Mouse (Mus musculus) midbrain, embryonic 11.5 days (tissue): ENCODE data around the gene Slc1a2. TPM values are rescaled to one million over a fixed set of nuclear protein-coding genes. Genes with fewer than 3 reads are reported as not detected.

ENCODE experiments used
- ATAC-seq: fragments of 200-750 bp; cut with Nextera tagmentation; 2 replicates; pipeline ENCODE4 v1.8.0; 2017; ENCODE audit warnings: moderate TSS enrichment, moderate library complexity; ENCODE audit not compliant: low FRiP score
- DNase-seq: peaks from one replicate; pipeline ENCODE4 v3.0.0; 2015; ENCODE audit warnings: low spot score; ENCODE audit errors: missing footprints
- H3K27ac ChIP-seq: fragments of 300-500 bp; sonication (generic); 2 replicates; pipeline ENCODE4 v1.5.1; 2014; ENCODE audit warnings: low read depth, low read length
- H3K27me3 ChIP-seq: fragments of 300-500 bp; sonication (generic); 2 replicates; pipeline ENCODE4 v1.6.1; 2014; ENCODE audit warnings: mild to moderate bottlenecking, low read length, moderate library complexity, mixed read lengths; ENCODE audit not compliant: control insufficient read depth, insufficient read depth
- H3K36me3 ChIP-seq: fragments of 300-500 bp; sonication (generic); 2 replicates; pipeline ENCODE4 v1.6.1; 2014; ENCODE audit warnings: mild to moderate bottlenecking, low read length, moderate library complexity, mixed read lengths; ENCODE audit not compliant: control insufficient read depth, insufficient read depth
- H3K4me1 ChIP-seq: fragments of 300-500 bp; sonication (generic); 2 replicates; pipeline ENCODE4 v1.6.1; 2014; ENCODE audit warnings: low read length; ENCODE audit not compliant: control insufficient read depth, insufficient read depth
- H3K4me2 ChIP-seq: fragments of 300-500 bp; sonication (generic); 2 replicates; pipeline ENCODE4 v1.6.1; 2014; ENCODE audit warnings: mild to moderate bottlenecking, moderate library complexity
- H3K4me3 ChIP-seq: fragments of 300-500 bp; sonication (generic); 2 replicates; pipeline ENCODE4 v1.5.1; 2014; ENCODE audit warnings: low read depth, low read length
- H3K9ac ChIP-seq: fragments of 300-500 bp; sonication (generic); 2 replicates; pipeline ENCODE4 v1.6.1; 2014; ENCODE audit warnings: low read length
- H3K9me3 ChIP-seq: fragments of 300-500 bp; sonication (generic); 2 replicates; pipeline ENCODE4 v1.6.1; 2016; ENCODE audit warnings: low read length; ENCODE audit not compliant: control insufficient read depth
- WGBS: fragments of 180-500 bp; shearing (Covaris S2); extraction: QIAGEN DNeasy Blood & Tissue Kit; methylation state at CpG from one replicate; pipeline ENCODE4 v1.1.7; 2014; 5-methylcytosine and 5-hydroxymethylcytosine counted together
- polyA plus RNA-seq: library from polyadenylated mRNA; unstranded; fragments of >200 nt; fragmentation: Nextera tagmentation; extraction: Ambion mirVana; gene quantifications from 2 replicates; pipeline ENCODE4 v1.2.1, GENCODE M21; 2014

Gene Slc1a2
- polyA plus RNA-seq, 1 experiment from 2014 or later: 15.7 TPM

DNA sequence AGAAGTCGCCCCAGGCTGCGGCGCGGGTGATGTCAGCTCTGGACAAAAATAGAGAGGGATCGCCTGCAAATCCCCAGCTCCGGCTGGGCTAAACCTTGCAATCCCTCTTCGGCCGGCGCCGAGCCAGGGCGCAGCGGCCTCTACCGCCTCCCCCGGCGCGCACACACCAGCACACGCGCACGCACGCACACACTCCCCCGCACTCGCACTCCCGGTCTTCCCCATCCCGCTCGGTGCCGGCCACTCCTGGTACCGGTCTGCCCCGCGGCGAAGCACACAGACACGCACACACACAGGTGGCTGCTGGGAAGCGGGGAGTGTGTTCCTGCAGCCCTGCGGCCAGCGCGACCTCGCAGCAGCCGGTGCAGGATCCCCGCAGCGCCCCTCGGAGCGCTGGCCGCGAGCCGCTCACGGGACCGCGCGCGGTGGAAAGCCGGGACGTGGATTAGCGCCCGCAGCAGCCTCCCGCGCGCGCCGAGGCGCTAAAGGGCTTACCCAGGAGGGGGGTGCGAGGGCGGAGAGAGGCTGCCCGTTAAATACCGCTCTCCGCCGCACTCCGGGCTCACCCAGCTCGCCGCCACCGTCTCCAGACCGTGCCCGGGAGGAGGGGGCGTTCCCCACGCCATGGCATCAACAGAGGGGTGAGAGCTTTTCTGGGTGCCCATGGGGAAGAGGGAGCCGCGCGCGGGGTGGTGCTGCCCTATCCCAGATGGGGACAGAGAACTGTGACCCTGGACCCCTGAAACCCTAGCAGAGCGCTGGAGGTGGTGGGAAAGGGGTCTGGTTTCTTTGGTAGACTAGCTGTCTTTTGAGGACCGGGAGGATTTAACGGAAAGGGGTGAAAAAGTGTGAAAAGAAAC lies 432 bp downstream of the Slc1a2 start:
- Histone ChIP-seq H3K9ac (peak overlapping the region; percentile 86), H3K27ac (peak overlapping the region; percentile 92), H3K4me1 (peaks cover 26% of the 10 kb centered on the region), H3K4me3 (peak overlapping the region; percentile 72), H3K9me3 (no peaks in the 10 kb centered on the region), H3K27me3 (peaks cover 3% of the 10 kb centered on the region; the same call in 1 of the 2 replicates), H3K36me3 (no peaks in the 10 kb centered on the region), H3K4me2 (peak overlapping the region; percentile 77)
- DNase-seq (peak; percentile 96), ATAC-seq (peak; percentile 80)
- under 1% methylated on average over 73 of the region's 80 CpGs for WGBS

- DNase-seq (no peak), ATAC-seq (0 out of 2 replicates have a peak, but pooled peaks have one; percentile 29)
- H3K36me3 ChIP-seq: no peaks in the 10 kb centered on the region
Observed at GRCm38 (mm10) chr2:102659521-102659830, 1.0 kb downstream of the Slc1a2 start.

DNA sequence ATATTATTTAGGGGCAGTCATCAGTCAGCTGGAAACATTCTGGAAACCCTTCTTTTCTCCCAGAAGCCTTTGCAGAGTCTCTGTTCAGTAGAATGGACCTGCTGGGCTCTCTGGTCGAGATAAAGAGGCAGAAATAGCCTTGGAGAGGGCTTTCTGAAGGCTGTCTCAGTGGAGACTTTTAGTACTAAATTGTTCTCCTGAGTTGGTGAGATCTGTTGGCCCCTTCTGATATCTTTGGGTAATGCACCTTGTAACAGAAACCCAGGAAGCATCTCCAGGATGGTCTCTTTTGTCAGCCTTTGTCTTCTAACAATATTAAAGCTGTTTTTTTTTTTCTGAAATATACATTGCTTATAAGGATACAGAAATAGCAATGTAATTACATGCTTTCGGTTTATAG lies 2.6 kb downstream of the Slc1a2 start:
- ATAC-seq: no peak
- peaks cover 3% of the 10 kb centered on the region; the same call in 1 of the 2 replicates for H3K27me3 ChIP-seq
- DNase-seq: no peak
- peak overlapping the region; percentile 77 for H3K4me2 ChIP-seq
- 49% methylated on average over 2 of the region's 2 CpGs for WGBS
- peaks cover 29% of the 10 kb centered on the region for H3K4me1 ChIP-seq
- H3K36me3 ChIP-seq: no peaks in the 10 kb centered on the region
- no peak overlapping the region for H3K9ac ChIP-seq
- H3K4me3 ChIP-seq: 0 out of 2 replicates have a peak overlapping the region, but pooled peaks have one; percentile 0
- H3K27ac ChIP-seq: no peak overlapping the region
- no peaks in the 10 kb centered on the region for H3K9me3 ChIP-seq

More at GRCm38 (mm10) chr2:102659521-102659830, 1.0 kb downstream of the Slc1a2 start:
- Histone ChIP-seq H3K4me2 (peak overlapping the region; percentile 77), H3K27me3 (peaks cover 3% of the 10 kb centered on the region; the same call in 1 of the 2 replicates), H3K4me3 (peak overlapping the region; percentile 72), H3K9me3 (no peaks in the 10 kb centered on the region), H3K27ac (peak overlapping the region; percentile 92), H3K4me1 (peaks cover 29% of the 10 kb centered on the region), H3K9ac (peak overlapping the region; percentile 86)
- WGBS: under 1% methylated on average over 10 of the region's 10 CpGs

DNA sequence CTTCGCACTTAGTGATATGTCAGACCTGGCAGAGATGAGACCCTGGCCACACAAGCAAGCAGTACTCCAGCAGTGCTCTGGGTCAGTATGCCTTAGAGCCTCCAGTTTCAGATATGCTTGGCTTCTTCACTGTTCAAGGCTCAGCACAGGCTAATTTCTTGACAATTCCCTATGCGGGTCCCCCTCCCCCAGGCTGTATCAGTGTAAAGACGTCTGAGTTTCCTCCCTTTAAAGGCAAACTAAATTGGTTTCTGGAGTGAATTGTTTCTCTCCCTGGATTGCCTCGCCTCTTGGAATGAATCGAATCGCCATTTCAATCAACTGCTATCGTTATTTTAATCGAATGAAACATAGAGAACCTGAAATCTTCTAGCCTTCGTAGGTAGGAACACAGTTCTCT lies 4.5 kb downstream of the Slc1a2 start:
- H3K9ac ChIP-seq: peak overlapping the region; percentile 24; the same call in 1 of the 2 replicates
- no peak overlapping the region for H3K4me3 ChIP-seq
- no peak for DNase-seq
- peaks cover 3% of the 10 kb centered on the region; the same call in 1 of the 2 replicates for H3K27me3 ChIP-seq
- H3K9me3 ChIP-seq: no peaks in the 10 kb centered on the region
- peak overlapping the region; percentile 77 for H3K4me2 ChIP-seq
- H3K36me3 ChIP-seq: no peaks in the 10 kb centered on the region
- peak overlapping the region; percentile 70 for H3K27ac ChIP-seq
- peaks cover 22% of the 10 kb centered on the region for H3K4me1 ChIP-seq
- no peak for ATAC-seq
- 57% methylated on average over 9 of the region's 9 CpGs for WGBS

DNA sequence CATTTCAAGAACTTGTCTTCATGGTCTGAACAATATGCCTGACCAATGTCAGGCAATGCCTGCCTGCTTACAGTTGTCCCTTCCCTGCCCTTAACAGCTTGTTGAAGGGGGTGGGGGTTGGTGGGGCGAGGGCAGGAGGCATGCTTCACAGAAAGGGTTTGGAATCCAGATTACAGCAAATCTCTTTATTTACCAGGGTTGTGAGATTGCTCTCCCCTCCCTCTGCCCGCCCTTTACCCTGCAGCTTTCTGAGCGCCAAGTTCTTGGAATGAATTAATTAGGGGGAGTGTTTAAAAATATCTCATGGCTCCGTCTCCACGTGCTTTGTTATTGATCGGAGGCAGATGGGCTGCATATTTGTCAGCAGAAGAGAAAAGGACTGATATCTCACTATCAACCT lies 4.9 kb downstream of the Slc1a2 start:
- ATAC-seq: peak; percentile 62
- DNase-seq: peak; percentile 89

DNA sequence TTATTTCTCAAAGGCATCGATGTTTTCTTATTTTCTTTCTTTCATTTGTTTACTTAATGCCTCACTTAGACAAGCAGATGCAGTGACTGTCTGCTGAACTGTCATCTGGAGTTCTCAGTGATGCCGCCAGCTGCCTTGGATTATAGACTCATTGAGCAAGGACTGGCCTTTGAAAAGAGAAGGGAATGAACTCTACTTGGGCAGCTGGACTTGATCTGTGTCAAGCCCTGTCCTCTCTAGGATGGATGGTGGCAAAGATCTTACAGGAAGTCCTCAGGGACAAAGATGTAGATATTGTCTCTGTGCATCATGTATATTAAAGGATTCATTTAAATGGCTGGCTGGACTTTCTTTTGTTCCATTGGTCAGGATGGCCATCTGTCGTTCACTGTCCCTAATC lies 5.4 kb downstream of the Slc1a2 start:
- Histone ChIP-seq H3K4me3 (no peak overlapping the region), H3K4me1 (peaks cover 22% of the 10 kb centered on the region), H3K9me3 (no peaks in the 10 kb centered on the region), H3K36me3 (no peaks in the 10 kb centered on the region), H3K4me2 (no peak overlapping the region), H3K9ac (no peak overlapping the region), H3K27ac (peak overlapping the region; percentile 70; the same call in 1 of the 2 replicates), H3K27me3 (peaks cover 3% of the 10 kb centered on the region; the same call in 1 of the 2 replicates)
- ATAC-seq (peak; percentile 70), DNase-seq (no peak)
- WGBS: 42% methylated on average over 3 of the region's 3 CpGs

More for the DNA sequence above, 4.9 kb downstream of the Slc1a2 start:
- H3K4me3 ChIP-seq: no peak overlapping the region
- no peaks in the 10 kb centered on the region for H3K9me3 ChIP-seq
- 13% methylated on average over 6 of the region's 6 CpGs for WGBS
- peaks cover 22% of the 10 kb centered on the region for H3K4me1 ChIP-seq
- H3K4me2 ChIP-seq: peak overlapping the region; percentile 77; the same call in 1 of the 2 replicates
- peaks cover 3% of the 10 kb centered on the region; the same call in 1 of the 2 replicates for H3K27me3 ChIP-seq
- peak overlapping the region; percentile 70 for H3K27ac ChIP-seq
- H3K36me3 ChIP-seq: no peaks in the 10 kb centered on the region
- H3K9ac ChIP-seq: no peak overlapping the region

DNA sequence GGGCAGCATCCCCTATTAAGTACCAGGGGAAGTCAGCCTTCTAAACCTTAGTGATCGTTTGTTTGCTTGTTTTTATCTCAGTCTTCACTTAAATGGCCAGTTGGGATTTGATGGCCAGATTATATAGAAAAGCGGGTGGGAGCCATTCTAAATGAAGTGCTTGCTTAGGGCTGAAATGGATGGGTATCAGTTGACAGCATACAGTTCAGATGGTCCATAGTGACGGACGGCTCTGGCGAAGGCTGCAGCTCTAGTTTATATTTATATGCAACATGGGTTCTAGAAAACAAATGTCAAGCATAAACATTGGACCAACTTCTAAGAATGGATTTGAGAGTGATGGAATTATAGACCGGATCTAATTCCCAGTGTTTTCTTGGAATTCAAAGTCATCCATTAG lies 9.5 kb downstream of the Slc1a2 start:
- DNase-seq: no peak
- no peak overlapping the region for H3K9ac ChIP-seq
- no peaks in the 10 kb centered on the region for H3K36me3 ChIP-seq
- no peaks in the 10 kb centered on the region for H3K27me3 ChIP-seq
- no peak overlapping the region for H3K4me2 ChIP-seq
- H3K27ac ChIP-seq: no peak overlapping the region
- 86% methylated on average over 6 of the region's 6 CpGs for whole genome bisulfite sequencing
- H3K9me3 ChIP-seq: no peaks in the 10 kb centered on the region
- ATAC-seq: no peak
- H3K4me1 ChIP-seq: peaks cover 9% of the 10 kb centered on the region
- no peak overlapping the region for H3K4me3 ChIP-seq

- Histone ChIP-seq H3K4me1 (no peaks in the 10 kb centered on the region), H3K27me3 (no peaks in the 10 kb centered on the region), H3K4me3 (no peak overlapping the region), H3K4me2 (no peak overlapping the region), H3K9ac (no peak overlapping the region), H3K27ac (no peak overlapping the region), H3K36me3 (no peaks in the 10 kb centered on the region), H3K9me3 (no peaks in the 10 kb centered on the region)
- WGBS: 63% methylated on average over 6 of the region's 6 CpGs
- no peak for DNase-seq
- ATAC-seq: no peak
Observed at GRCm38 (mm10) chr2:102669580-102669979, 11.1 kb downstream of the Slc1a2 start.

- no peaks in the 10 kb centered on the region for H3K9me3 ChIP-seq
- no peaks in the 10 kb centered on the region for H3K36me3 ChIP-seq
- H3K27me3 ChIP-seq: no peaks in the 10 kb centered on the region
- H3K27ac ChIP-seq: no peak overlapping the region
- DNase-seq (no peak), ATAC-seq (no peak)
- H3K4me2 ChIP-seq: no peak overlapping the region
- no peak overlapping the region for H3K9ac ChIP-seq
- WGBS: 43% methylated on average over 2 of the region's 2 CpGs
- H3K4me1 ChIP-seq: no peaks in the 10 kb centered on the region
- H3K4me3 ChIP-seq: no peak overlapping the region
Observed at GRCm38 (mm10) chr2:102674582-102674981, 16.1 kb downstream of the Slc1a2 start.
